Mouse (Mus musculus): ENCODE results near the gene Kat8. TPM values are rescaled to one million over a fixed set of nuclear protein-coding genes. Genes with fewer than 3 reads are reported as not detected.

The Kat8 gene
- 35.0 and 35.6 TPM in 2 replicates for polyA plus RNA-seq (2015; fragmentation: Nextera tagmentation; extraction: Ambion mirVana)

DNA sequence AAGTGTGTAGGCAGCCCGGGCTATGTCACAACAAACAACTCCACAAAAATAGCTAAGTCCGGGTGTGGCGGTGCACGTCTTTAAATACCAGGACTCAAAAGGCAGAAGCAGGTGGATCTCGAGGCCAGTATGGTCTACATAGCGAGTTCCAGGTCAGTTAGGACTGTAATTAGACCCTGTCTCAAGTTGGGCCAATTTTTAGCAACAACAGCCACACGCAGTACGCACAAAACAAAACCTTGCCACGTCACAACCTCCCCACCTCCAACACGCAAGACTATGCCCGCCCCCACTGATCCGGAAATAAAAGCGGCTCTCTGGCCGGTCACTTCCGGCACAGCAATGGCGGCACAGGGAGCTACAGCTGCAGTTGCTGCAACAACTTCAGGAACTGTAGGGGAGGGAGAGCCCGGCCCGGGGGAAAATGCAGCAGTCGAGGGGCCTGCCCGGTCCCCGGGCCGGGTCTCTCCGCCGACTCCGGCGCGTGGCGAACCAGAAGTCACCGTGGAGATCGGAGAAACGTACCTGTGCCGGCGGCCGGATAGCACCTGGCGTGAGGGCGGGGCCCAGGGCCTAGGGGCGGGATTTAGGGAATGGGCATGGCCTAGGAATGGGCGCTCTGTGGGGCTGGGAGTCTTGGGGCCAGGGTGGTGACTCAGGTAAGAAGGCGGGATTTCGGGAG, at the start of gene Kat8:
TSS of gene Kat8 (plus strand) at position 327 of the 682 bp plus-strand sequence.
- WGBS, result 1% methylated on average over 40 of the region's 40 CpGs

DNA sequence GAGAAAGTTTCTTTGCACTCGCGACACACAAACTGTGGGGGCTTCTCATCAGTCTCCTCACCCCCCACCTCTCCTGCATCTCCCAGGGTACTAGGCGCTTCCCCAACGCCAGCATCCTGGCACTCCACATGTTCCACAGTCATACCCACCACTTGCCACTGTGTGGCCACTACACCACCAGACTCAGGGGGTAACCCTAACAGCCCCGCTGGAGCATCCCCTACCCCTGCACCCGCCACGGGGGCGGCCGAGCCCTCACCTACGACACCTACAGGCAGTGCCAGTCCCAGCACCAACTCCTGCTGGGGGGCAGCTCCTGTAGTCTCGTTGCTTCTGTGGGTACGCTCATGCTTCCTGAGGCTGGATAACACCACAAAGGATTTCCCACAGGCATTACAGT, 45.9 kb upstream of the Kat8 start:
- H3K4me3 ChIP-seq (replicated peaks), result no peak overlapping the region
- ATAC-seq (ENCODE audit: insufficient read depth, low FRiP score, low read depth), result no peak
- H3K27me3 ChIP-seq (replicated peaks), result no peaks in the 10 kb centered on the region
- no peak overlapping the region for H3K27ac ChIP-seq
- H3K36me3 ChIP-seq, result peaks cover 23% of the 10 kb centered on the region
- H3K9me3 ChIP-seq, result no peaks in the 10 kb centered on the region
- no peak overlapping the region for H3K9ac ChIP-seq
- no peak overlapping the region for H3K4me2 ChIP-seq
- WGBS, result 95% methylated on average over 12 of the region's 12 CpGs
- peaks cover 7% of the 10 kb centered on the region; the same call in 1 of the 2 replicates for H3K4me1 ChIP-seq

More for the DNA sequence above, at the start of gene Kat8:
- Histone ChIP-seq H3K36me3 (peaks cover 38% of the 10 kb centered on the region), H3K27ac (peak within 1 kb of the TSS; percentile 90), H3K9me3 (no peaks in the 10 kb centered on the region), H3K27me3 (replicated peaks) (no peaks in the 10 kb centered on the region), H3K4me3 (replicated peaks) (peak within 1 kb of the TSS; percentile 81), H3K4me2 (peak within 1 kb of the TSS; percentile 65), H3K4me1 (0 out of 2 replicates have a peak, but pooled peaks cover 4% of the 10 kb centered on the region), H3K9ac (peak within 1 kb of the TSS; percentile 73)
- peak; percentile 95 for ATAC-seq (ENCODE audit: insufficient read depth, low FRiP score, low read depth)

DNA sequence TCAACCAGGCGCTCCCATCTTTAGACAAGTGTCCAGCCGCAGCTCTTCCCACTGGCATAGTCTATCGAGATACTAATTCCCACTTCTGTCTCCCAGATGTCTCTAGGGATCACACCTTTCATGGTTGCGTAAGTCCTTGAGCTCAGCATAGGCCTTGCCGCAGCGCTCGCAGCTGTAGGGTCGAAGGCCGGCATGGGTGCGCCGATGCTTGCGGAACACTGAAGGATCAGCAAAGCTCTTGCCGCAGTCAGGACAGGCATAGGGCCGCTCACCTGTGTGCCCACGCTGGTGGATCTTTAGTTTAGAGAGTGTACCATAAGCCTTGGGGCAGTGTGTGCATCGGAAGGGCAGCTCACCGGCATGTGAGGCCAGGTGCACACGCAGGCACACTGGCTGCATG, 44.7 kb upstream of the Kat8 start:
- no peak overlapping the region for H3K4me2 ChIP-seq
- H3K9ac ChIP-seq, result no peak overlapping the region
- H3K4me3 ChIP-seq (replicated peaks), result no peak overlapping the region
- H3K36me3 ChIP-seq, result peaks cover 23% of the 10 kb centered on the region
- H3K4me1 ChIP-seq, result peaks cover 7% of the 10 kb centered on the region; the same call in 1 of the 2 replicates
- H3K27ac ChIP-seq, result no peak overlapping the region
- no peak for ATAC-seq (ENCODE audit: insufficient read depth, low FRiP score, low read depth)
- no peaks in the 10 kb centered on the region for H3K27me3 ChIP-seq (replicated peaks)
- 97% methylated on average over 18 of the region's 18 CpGs for WGBS
- H3K9me3 ChIP-seq, result no peaks in the 10 kb centered on the region

DNA sequence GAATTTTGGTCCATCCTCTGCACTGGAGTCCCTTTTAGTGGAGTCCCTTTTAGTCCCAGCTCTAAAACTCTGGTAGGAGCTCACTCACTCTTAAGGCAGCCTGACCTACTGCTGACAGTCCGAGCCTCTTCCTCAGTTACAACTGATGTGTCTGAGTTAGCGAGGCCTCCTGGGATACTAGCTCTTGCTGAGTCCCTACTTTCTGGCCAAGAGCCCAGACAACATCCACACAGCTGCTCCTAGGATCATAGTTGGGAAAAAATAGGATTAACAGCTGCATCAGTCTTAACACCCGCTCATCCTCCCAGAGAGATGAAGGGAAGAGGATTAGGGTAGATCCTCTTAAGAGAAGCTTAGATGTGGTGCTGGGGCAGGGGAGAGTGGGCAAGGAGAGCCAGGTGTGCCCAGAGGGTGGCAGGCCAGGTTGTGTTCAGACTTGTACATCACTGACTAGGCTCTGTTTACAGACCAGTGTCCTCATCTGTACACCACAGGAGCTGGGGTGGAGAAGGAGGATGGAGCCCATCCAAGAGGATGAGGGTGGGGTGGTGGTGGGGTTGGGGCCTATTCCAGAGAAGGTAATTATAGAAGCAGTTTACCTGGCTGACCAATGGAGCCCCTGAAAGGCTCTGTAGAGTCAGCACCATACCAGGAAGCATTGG, 43.0 kb upstream of the Kat8 start:
- 0 out of 2 replicates have a peak, but pooled peaks have one; percentile 42 for ATAC-seq (ENCODE audit: insufficient read depth, low FRiP score, low read depth)
- peaks cover 23% of the 10 kb centered on the region for H3K36me3 ChIP-seq
- H3K9me3 ChIP-seq, result no peaks in the 10 kb centered on the region
- H3K27ac ChIP-seq, result 0 out of 2 replicates have a peak overlapping the region, but pooled peaks have one; percentile 1
- H3K4me2 ChIP-seq, result no peak overlapping the region
- peaks cover 12% of the 10 kb centered on the region for H3K4me1 ChIP-seq
- H3K9ac ChIP-seq, result no peak overlapping the region
- WGBS, result 51% methylated on average over 3 of the region's 3 CpGs
- H3K27me3 ChIP-seq (replicated peaks), result no peaks in the 10 kb centered on the region
- H3K4me3 ChIP-seq (replicated peaks), result no peak overlapping the region

DNA sequence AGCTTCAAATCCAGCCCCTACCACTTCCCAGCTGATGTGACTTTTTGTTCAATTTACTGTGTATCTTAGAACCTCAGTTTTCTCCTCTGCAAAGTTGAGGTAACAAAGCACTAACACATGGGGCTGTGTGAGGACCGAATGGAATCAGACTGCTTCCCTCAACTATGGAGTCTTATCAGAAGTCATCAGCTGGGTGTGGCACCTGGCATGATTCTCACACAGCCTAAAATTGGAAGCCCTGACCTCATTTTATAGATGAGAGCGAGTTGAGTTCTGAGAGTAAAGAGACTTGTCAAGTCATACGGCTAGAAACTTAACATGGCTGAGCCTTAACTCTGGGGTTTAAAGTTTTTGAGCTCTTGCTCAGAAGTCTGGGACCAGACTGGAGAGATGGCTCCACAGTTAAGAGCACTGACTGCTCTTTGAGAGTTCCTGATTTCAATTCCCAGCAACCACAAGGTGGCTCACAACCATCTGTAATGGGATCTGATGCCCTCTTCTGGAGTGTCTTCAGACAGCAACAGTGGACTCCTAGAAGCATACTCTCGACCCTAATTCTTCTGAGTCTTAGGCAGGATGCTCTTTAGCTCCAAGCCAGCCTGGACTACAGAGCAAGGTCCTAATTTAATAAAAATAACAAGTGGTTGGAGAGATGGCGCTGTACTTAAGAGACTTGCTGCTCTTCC, 42.0 kb upstream of the Kat8 start:
- 74% methylated on average over 5 of the region's 5 CpGs for WGBS
- Histone ChIP-seq H3K36me3 (peaks cover 23% of the 10 kb centered on the region), H3K4me1 (peaks cover 18% of the 10 kb centered on the region)

DNA sequence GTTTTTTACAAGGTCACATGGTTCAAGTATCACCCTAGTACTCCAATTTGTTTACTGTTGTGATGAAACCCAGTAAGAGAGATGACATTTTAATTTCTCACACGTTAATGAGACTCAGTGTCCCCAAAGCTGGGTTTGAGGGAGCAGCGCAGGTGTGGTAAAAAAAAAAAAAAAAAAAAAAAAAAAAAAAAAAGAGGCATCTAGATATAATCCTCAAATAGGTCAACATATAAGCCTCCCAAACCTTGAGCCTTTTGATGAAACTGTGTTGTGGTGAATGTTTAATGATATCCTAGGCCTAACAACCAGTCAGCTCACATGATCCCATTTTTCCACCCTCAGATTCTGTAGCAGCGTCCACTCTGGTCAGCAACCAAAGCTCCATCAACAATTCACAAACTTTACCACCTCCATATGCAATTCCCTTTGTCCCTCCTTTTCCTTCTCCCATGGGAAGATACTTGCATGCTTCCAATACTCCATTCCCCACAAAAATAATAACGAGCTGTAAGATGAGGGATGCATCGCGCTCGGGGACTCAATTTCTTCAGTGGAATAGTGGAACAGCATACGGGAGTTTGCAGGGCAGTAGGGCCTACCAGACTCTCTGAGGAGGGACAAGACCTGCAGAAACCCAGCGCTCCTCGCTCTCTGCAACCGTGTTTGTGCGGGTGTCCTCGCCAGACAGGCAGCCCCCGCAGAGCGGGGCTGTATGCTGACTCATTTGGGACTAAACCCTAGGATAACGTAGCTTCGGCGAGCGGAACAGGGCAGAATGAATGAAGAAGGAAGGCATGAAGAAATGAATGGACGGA, 37.3 kb upstream of the Kat8 start:
- peak overlapping the region; percentile 70 for H3K9ac ChIP-seq
- ATAC-seq (ENCODE audit: insufficient read depth, low FRiP score, low read depth), result no peak
- peaks cover 18% of the 10 kb centered on the region for H3K4me1 ChIP-seq
- H3K4me3 ChIP-seq (replicated peaks), result peak overlapping the region; percentile 66
- H3K4me2 ChIP-seq, result peak overlapping the region; percentile 84
- peak overlapping the region; percentile 97 for H3K27ac ChIP-seq
- H3K9me3 ChIP-seq, result no peaks in the 10 kb centered on the region
- WGBS, result 3% methylated on average over 20 of the region's 20 CpGs
- H3K36me3 ChIP-seq, result peaks cover 18% of the 10 kb centered on the region
- no peaks in the 10 kb centered on the region for H3K27me3 ChIP-seq (replicated peaks)

More for the DNA sequence above, 42.0 kb upstream of the Kat8 start:
- H3K9me3 ChIP-seq, result no peaks in the 10 kb centered on the region
- H3K27me3 ChIP-seq (replicated peaks), result no peaks in the 10 kb centered on the region
- no peak for ATAC-seq (ENCODE audit: insufficient read depth, low FRiP score, low read depth)
- H3K4me2 ChIP-seq, result no peak overlapping the region
- no peak overlapping the region for H3K4me3 ChIP-seq (replicated peaks)
- H3K27ac ChIP-seq, result no peak overlapping the region
- H3K9ac ChIP-seq, result no peak overlapping the region

DNA sequence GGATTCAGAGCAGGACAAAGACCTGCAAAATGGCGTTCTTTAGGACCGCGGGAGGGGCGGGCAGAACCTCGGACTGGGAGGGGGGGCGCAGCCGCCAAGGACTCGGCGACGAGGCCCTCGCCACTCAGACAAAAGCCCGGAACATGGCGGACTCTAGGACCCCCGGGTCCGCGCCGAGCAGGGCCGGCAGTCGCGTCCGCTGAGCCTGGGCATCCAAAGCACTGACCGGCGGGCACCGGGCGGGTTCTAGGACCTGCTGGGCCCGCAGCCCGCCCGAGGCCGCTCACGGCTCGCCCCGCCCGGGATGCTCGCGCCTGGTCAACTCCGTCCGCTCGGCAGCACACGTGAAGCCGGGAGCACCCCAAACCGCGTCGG, 36.7 kb upstream of the Kat8 start:
- peaks cover 18% of the 10 kb centered on the region for H3K4me1 ChIP-seq
- peak; percentile 91 for ATAC-seq (ENCODE audit: insufficient read depth, low FRiP score, low read depth)
- WGBS, result under 1% methylated on average over 40 of the region's 43 CpGs

DNA sequence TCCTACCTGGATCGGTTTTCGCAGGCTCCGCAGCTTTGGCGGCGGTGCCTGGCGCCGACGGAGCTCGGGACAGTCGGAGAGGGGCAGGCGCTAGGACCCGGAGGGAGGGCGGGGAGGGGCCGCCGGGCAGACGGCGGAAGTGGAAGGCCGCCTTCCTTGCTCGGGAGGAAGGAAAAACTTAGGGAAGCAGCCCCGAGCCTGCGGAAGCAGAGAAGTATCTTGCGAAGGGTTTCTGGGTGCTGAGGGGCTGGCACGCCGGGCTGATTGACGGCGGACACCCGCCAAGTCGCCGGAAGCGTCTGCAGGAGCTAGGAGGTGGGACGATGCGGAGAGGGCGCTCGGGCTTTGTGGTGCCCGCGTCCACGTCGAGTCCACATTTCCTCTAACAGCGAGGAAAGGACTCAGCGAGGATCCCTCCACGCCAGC, 36.3 kb upstream of the Kat8 start, which contains the start of gene Zfp646:
TSS of gene Zfp646 (plus strand) at position 181 of the 426 bp plus-strand sequence.
- H3K36me3 ChIP-seq, result peaks cover 28% of the 10 kb centered on the region
- ATAC-seq (ENCODE audit: insufficient read depth, low FRiP score, low read depth), result peak; percentile 85

More for the DNA sequence above, 36.7 kb upstream of the Kat8 start:
- Histone ChIP-seq H3K9me3 (no peaks in the 10 kb centered on the region), H3K27ac (peak overlapping the region; percentile 97), H3K36me3 (peaks cover 23% of the 10 kb centered on the region), H3K27me3 (replicated peaks) (no peaks in the 10 kb centered on the region), H3K4me3 (replicated peaks) (peak overlapping the region; percentile 66), H3K4me2 (peak overlapping the region; percentile 84), H3K9ac (peak overlapping the region; percentile 70)

DNA sequence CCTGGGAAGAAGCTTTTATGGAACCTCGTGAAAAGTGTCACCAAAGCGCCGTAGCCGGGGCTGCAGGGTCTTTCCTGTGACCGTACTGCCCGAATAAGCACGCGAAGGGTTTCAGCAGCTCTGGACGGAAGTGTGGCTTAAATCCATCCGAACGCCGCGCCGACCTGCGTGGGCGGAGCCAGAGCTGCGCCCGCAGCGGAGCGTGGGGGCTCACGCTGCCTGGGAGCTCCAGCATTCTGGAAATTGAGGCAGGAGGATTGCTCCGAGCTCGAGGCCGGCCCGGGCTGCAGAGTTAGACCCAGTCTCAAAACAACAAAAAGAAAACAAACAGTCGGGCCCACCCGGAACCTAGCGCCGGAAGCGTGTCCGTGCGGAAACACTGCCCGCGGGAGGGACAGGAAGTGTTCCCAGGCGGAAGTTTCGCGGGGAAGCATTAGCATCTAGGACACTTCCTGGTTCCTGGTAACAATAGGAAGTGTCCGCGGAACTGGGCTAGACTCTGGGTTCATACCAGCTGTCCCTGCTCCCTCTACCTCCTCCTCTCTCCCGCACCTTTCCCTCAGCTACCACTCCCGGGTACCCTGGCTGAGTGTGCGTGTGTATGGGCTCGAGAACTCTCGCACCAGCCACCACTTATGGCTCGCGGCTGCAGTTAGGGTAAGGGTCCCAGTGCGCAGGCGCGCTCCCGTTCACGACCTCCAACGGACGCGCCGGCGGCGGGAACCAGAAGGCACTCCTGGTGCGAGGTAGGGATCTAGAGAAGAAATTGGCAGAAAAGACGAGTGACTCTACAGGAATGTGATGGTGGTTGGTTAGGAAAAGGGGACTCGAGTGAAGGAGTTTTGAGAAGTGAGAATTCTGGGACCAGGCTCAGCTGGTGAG, 35.6 kb upstream of the Kat8 start, which contains the start of gene Zfp668:
TSS of gene Zfp668 (minus strand) at position 362 of the 882 bp plus-strand sequence.
- H3K4me3 ChIP-seq (replicated peaks), result peak within 1 kb of the TSS; percentile 66
- H3K4me2 ChIP-seq, result peak within 1 kb of the TSS; percentile 84
- peak within 1 kb of the TSS; percentile 70 for H3K9ac ChIP-seq
- H3K27ac ChIP-seq, result peak within 1 kb of the TSS; percentile 97
- no peaks in the 10 kb centered on the region for H3K27me3 ChIP-seq (replicated peaks)
- WGBS, result under 1% methylated on average over 60 of the region's 60 CpGs
- H3K9me3 ChIP-seq, result no peaks in the 10 kb centered on the region
- ATAC-seq (ENCODE audit: insufficient read depth, low FRiP score, low read depth), result peak; percentile 65
- peaks cover 34% of the 10 kb centered on the region for H3K36me3 ChIP-seq
- peaks cover 18% of the 10 kb centered on the region for H3K4me1 ChIP-seq

More for the DNA sequence above, 36.3 kb upstream of the Kat8 start, which contains the start of gene Zfp646:
- H3K4me2 ChIP-seq, result peak within 1 kb of the TSS; percentile 84
- peak within 1 kb of the TSS; percentile 97 for H3K27ac ChIP-seq
- under 1% methylated on average over 40 of the region's 41 CpGs for WGBS
- peaks cover 18% of the 10 kb centered on the region for H3K4me1 ChIP-seq
- peak within 1 kb of the TSS; percentile 70 for H3K9ac ChIP-seq
- H3K9me3 ChIP-seq, result no peaks in the 10 kb centered on the region
- H3K27me3 ChIP-seq (replicated peaks), result no peaks in the 10 kb centered on the region
- peak within 1 kb of the TSS; percentile 66 for H3K4me3 ChIP-seq (replicated peaks)

DNA sequence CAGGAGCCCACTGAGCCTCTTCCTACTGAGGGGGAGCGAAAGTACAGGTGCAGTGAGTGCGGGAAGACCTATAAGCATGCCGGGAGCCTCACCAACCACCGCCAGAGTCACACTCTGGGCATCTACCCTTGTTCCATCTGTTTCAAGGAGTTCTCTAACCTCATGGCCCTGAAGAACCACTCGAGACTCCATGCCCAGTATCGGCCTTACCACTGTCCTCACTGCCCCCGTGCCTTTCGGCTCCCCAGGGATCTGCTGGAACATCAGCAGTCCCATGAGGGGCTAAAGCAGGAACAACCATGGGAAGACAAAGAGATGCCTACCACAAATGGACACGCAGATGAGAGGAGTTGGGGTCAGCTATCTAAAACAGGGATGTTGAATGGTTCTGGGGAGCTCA, 33.0 kb upstream of the Kat8 start:
- peaks cover 57% of the 10 kb centered on the region for H3K36me3 ChIP-seq

More for the DNA sequence above, 33.0 kb upstream of the Kat8 start:
- H3K27ac ChIP-seq, result no peak overlapping the region
- no peak overlapping the region for H3K9ac ChIP-seq
- no peaks in the 10 kb centered on the region for H3K27me3 ChIP-seq (replicated peaks)
- H3K4me1 ChIP-seq, result peaks cover 21% of the 10 kb centered on the region
- no peak overlapping the region for H3K4me2 ChIP-seq
- WGBS, result 95% methylated on average over 9 of the region's 9 CpGs
- H3K4me3 ChIP-seq (replicated peaks), result no peak overlapping the region
- ATAC-seq (ENCODE audit: insufficient read depth, low FRiP score, low read depth), result no peak
- H3K9me3 ChIP-seq, result no peaks in the 10 kb centered on the region

Data from stomach, embryonic 15.5 days (tissue).